In the genomic region with DNA sequence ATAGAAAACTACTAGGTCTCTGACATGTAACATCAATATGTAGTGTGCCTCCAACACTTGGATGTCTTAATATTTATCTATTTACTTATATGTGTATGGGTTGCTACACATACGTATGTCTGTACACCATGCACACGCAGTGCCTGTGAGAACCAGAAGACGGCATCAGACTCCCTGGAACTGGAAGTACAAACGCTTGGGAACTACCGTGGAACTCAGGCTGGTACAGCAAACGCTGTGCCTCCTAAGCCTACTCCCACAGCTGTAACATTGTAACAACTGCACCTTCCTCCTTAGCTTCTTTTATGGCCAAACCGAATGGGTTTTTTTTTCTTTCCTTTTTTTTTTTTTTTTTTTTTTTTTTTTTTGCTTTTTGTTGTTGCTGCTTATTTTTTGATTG, we compare ENCODE assay signal across 23 mouse cellular contexts. TPM values are rescaled to one million over a fixed set of nuclear protein-coding genes. Genes with fewer than 3 reads are reported as not detected.
A peak's percentile ranks its signal among the peaks of the same experiment; 100 is the strongest.
DNase-seq lines count a peak whose midpoint lies in the region; ATAC-seq and TF ChIP-seq lines count a peak whose summit lies in the region.
"Had no signal": no experiment of that assay in that cellular context is flagged by ENCODE, and none has a peak within 500 bp of the region (broad histone marks: within the 10 kb centered on the region; RNA-seq: fewer than 3 reads in every experiment).

No protein-coding gene starts in this region.

- no peaks in the 10 kb centered on the region for H3K36me3 ChIP-seq in heart, adult 2 months (ENCODE audit: control insufficient read depth, insufficient read depth, low read length)
- H3K36me3 ChIP-seq in midbrain, postnatal 0 days (ENCODE audit: insufficient read depth, low read length), result no peaks in the 10 kb centered on the region
- H3K36me3 ChIP-seq in midbrain, embryonic 13.5 days, result no peaks in the 10 kb centered on the region
- H3K36me3 ChIP-seq in kidney, adult 2 months (ENCODE audit: control insufficient read depth, insufficient read depth, low read length), result no peaks in the 10 kb centered on the region
- H3K36me3 ChIP-seq: embryonic facial prominence, embryonic 12.5 days; heart, embryonic 12.5 days; hindbrain, embryonic 15.5 days; intestine, embryonic 15.5 days; limb, embryonic 12.5 days; liver, embryonic 13.5 days; lung, embryonic 15.5 days; neural tube, embryonic 12.5 days had no signal

- H3K9me3 ChIP-seq in midbrain, postnatal 0 days (ENCODE audit: low read length), result no peaks in the 10 kb centered on the region
- no peaks in the 10 kb centered on the region for H3K9me3 ChIP-seq in midbrain, embryonic 13.5 days
- H3K9me3 ChIP-seq: embryonic facial prominence, embryonic 12.5 days; heart, embryonic 12.5 days; hindbrain, embryonic 15.5 days; intestine, embryonic 15.5 days; limb, embryonic 12.5 days; liver, embryonic 13.5 days; lung, embryonic 15.5 days; neural tube, embryonic 12.5 days had no signal

- TF ChIP-seq EP300 in heart, adult 2 months (IDR thresholded peaks at IDR 0.05; ENCODE audit: insufficient read depth, low read depth, low read length), result no peak

- H3K27ac ChIP-seq in heart, adult 2 months, result no peak overlapping the region
- H3K27ac ChIP-seq in midbrain, postnatal 0 days (ENCODE audit: low read depth, low read length), result no peak overlapping the region
- H3K27ac ChIP-seq in midbrain, embryonic 13.5 days, result no peak overlapping the region
- H3K27ac ChIP-seq in kidney, adult 2 months (ENCODE audit: insufficient read depth, low read depth, low read length), result no peak overlapping the region
- H3K27ac ChIP-seq: embryonic facial prominence, embryonic 12.5 days; hindbrain, embryonic 15.5 days; intestine, embryonic 15.5 days; limb, embryonic 12.5 days; liver, embryonic 13.5 days; lung, embryonic 15.5 days; neural tube, embryonic 12.5 days had no signal

- H3K79me2 ChIP-seq in heart, adult 2 months (replicated peaks; ENCODE audit: control insufficient read depth, insufficient read depth, low read length), result no peaks in the 10 kb centered on the region

- no peak for TF ChIP-seq POLR2A in heart, adult 2 months (IDR thresholded peaks at IDR 0.05; ENCODE audit: insufficient read depth, low read depth, low read length)
- no peak for TF ChIP-seq POLR2A in kidney, adult 2 months (IDR thresholded peaks at IDR 0.05; ENCODE audit: low read depth, low read length)

- H3K4me1 ChIP-seq in heart, adult 2 months (ENCODE audit: control insufficient read depth, insufficient read depth, low read length), result peaks cover 3% of the 10 kb centered on the region; the same call in 1 of the 2 replicates
- H3K4me1 ChIP-seq in midbrain, postnatal 0 days (ENCODE audit: insufficient read depth, low read length), result no peaks in the 10 kb centered on the region
- no peaks in the 10 kb centered on the region for H3K4me1 ChIP-seq in midbrain, embryonic 13.5 days (replicated peaks)
- H3K4me1 ChIP-seq in kidney, adult 2 months (ENCODE audit: control insufficient read depth, insufficient read depth, low read length), result no peaks in the 10 kb centered on the region
- H3K4me1 ChIP-seq: embryonic facial prominence, embryonic 12.5 days; hindbrain, embryonic 15.5 days; lung, embryonic 15.5 days; neural tube, embryonic 12.5 days had no signal

- intact Hi-C loops in heart, adult 2 months (cut with DNase I), result no loop called here

- 0 out of 2 replicates have a peak, but pooled peaks have one; percentile 10 for TF ChIP-seq CTCF in heart, adult 2 months (IDR thresholded peaks at IDR 0.05)
- peak; percentile 26 for TF ChIP-seq CTCF in midbrain, postnatal 0 days (IDR thresholded peaks at IDR 0.05)
- no peak; the same call in 1 of the 2 replicates for TF ChIP-seq CTCF in kidney, adult 2 months (conservative IDR thresholded peaks at IDR 0.05; ENCODE audit: insufficient read depth, insufficient read length, low read depth, low read length)

- no peak for DNase-seq in heart, adult 2 months
- DNase-seq in heart, postnatal 4 days, result no peak
- no peak for DNase-seq in midbrain, postnatal 0 days (ENCODE audit: low spot score)
- peak; percentile 55 for DNase-seq in brain, adult 2 months (ENCODE audit: low read depth, low spot score)
- no peak for DNase-seq in MN1 (ENCODE audit: low spot score)
- DNase-seq in kidney, adult 2 months, result no peak
- DNase-seq in adipocyte (ENCODE audit: low spot score), result no peak
- DNase-seq: cerebellum, adult 9-11 months; heart, postnatal 14 days; liver, embryonic 13.5 days; right cerebral cortex, postnatal 4 days; thymus, postnatal 4 days had no signal

- no peaks in the 10 kb centered on the region for H3K27me3 ChIP-seq in heart, adult 2 months (ENCODE audit: control insufficient read depth, insufficient read depth, low read length)
- no peaks in the 10 kb centered on the region for H3K27me3 ChIP-seq in midbrain, postnatal 0 days (ENCODE audit: insufficient read depth, low read length)
- no peaks in the 10 kb centered on the region for H3K27me3 ChIP-seq in midbrain, embryonic 13.5 days
- no peaks in the 10 kb centered on the region for H3K27me3 ChIP-seq in kidney, adult 2 months (replicated peaks; ENCODE audit: control insufficient read depth, insufficient read depth, low read length)
- H3K27me3 ChIP-seq: embryonic facial prominence, embryonic 12.5 days; heart, embryonic 12.5 days; hindbrain, embryonic 15.5 days; intestine, embryonic 15.5 days; limb, embryonic 12.5 days; liver, embryonic 13.5 days; lung, embryonic 15.5 days; neural tube, embryonic 12.5 days had no signal

- 84% methylated on average over 7 of the region's 7 CpGs for WGBS in heart, adult 2 months
- WGBS in midbrain, postnatal 0 days, result 85% methylated on average over 7 of the region's 7 CpGs
- 90% methylated on average over 7 of the region's 7 CpGs for WGBS in midbrain, embryonic 13.5 days
- 63% methylated on average over 7 of the region's 7 CpGs for WGBS in kidney, adult 2 months

- no peak overlapping the region for H3K4me2 ChIP-seq in midbrain, postnatal 0 days (ENCODE audit: low read depth, low read length, poor library complexity, severe bottlenecking)
- H3K4me2 ChIP-seq in midbrain, embryonic 13.5 days (replicated peaks), result no peak overlapping the region
- H3K4me2 ChIP-seq: embryonic facial prominence, embryonic 12.5 days; heart, embryonic 12.5 days; hindbrain, embryonic 15.5 days; intestine, embryonic 15.5 days; limb, embryonic 12.5 days; liver, embryonic 13.5 days; lung, embryonic 15.5 days; midbrain, embryonic 11.5 days; neural tube, embryonic 12.5 days had no signal

- ATAC-seq in midbrain, postnatal 0 days (ENCODE audit: low FRiP score), result no peak
- ATAC-seq in midbrain, embryonic 13.5 days, result no peak
- ATAC-seq: forebrain, embryonic 14.5 days; intestine, embryonic 15.5 days had no signal

- H3K9ac ChIP-seq in heart, adult 2 months (ENCODE audit: low read depth, low read length), result no peak overlapping the region
- no peak overlapping the region for H3K9ac ChIP-seq in midbrain, postnatal 0 days (replicated peaks; ENCODE audit: low read length, poor library complexity, severe bottlenecking)
- H3K9ac ChIP-seq in midbrain, embryonic 13.5 days (replicated peaks), result no peak overlapping the region
- H3K9ac ChIP-seq: embryonic facial prominence, embryonic 12.5 days; heart, embryonic 12.5 days; hindbrain, embryonic 15.5 days; intestine, embryonic 15.5 days; limb, embryonic 12.5 days; liver, embryonic 13.5 days; lung, embryonic 15.5 days; neural tube, embryonic 12.5 days had no signal

- H3K4me3 ChIP-seq in heart, adult 2 months, result no peak overlapping the region
- no peak overlapping the region for H3K4me3 ChIP-seq in midbrain, postnatal 0 days (ENCODE audit: low read depth, low read length)
- H3K4me3 ChIP-seq in midbrain, embryonic 13.5 days (replicated peaks), result no peak overlapping the region
- H3K4me3 ChIP-seq in kidney, adult 2 months (ENCODE audit: insufficient read depth, low read depth, low read length), result no peak overlapping the region
- H3K4me3 ChIP-seq: embryonic facial prominence, embryonic 12.5 days; erythroblast, embryonic 14.5 days; heart, embryonic 12.5 days; hindbrain, embryonic 15.5 days; intestine, embryonic 15.5 days; limb, embryonic 12.5 days; liver, embryonic 13.5 days; lung, embryonic 15.5 days; neural tube, embryonic 12.5 days had no signal

RNA-seq across cellular contexts. Expression of a gene that starts 10.4 kb away (rescaled TPM):
- 10 to 100 TPM in 1 of 2 experiments, 1 to 10 TPM in 1; 9.9 to 10.7 TPM for total RNA-seq in heart, adult 2 months (2021)
- 8.6 and 12.0 TPM in 2 replicates for polyA plus RNA-seq in heart, adult 2 months (2012; rRNA removed)
- 10 to 100 TPM; 21.5 to 24.9 TPM for total RNA-seq in heart, postnatal 4 days (2021)
- total RNA-seq in midbrain, postnatal 0 days (2014; rRNA removed), result 41.4 and 44.1 TPM in 2 replicates
- polyA plus RNA-seq in midbrain, postnatal 0 days (2015; fragmentation: Nextera tagmentation; extraction: Ambion mirVana), result 20.1 and 22.9 TPM in 2 replicates
- polyA plus RNA-seq in midbrain, embryonic 13.5 days (2015; fragmentation: Nextera tagmentation; extraction: Ambion mirVana), result 45.0 and 49.5 TPM in 2 replicates
- 13.0 and 14.1 TPM in 2 replicates for polyA plus RNA-seq in kidney, adult 2 months (2012; rRNA removed)

RNA-seq across cellular contexts. Expression of a gene that starts 56.6 kb away (rescaled TPM):
- total RNA-seq in heart, adult 2 months (2021), result 10 to 100 TPM; 27.0 to 27.6 TPM
- 13.5 and 25.7 TPM in 2 replicates for polyA plus RNA-seq in heart, adult 2 months (2012; rRNA removed)
- total RNA-seq in heart, postnatal 4 days (2021), result 10 to 100 TPM; 27.0 to 28.1 TPM
- 130 and 162 TPM in 2 replicates for total RNA-seq in midbrain, postnatal 0 days (2014; rRNA removed)
- 34.9 and 40.3 TPM in 2 replicates for polyA plus RNA-seq in midbrain, postnatal 0 days (2015; fragmentation: Nextera tagmentation; extraction: Ambion mirVana)
- polyA plus RNA-seq in midbrain, embryonic 13.5 days (2015; fragmentation: Nextera tagmentation; extraction: Ambion mirVana), result 32.8 and 34.2 TPM in 2 replicates
- polyA plus RNA-seq in kidney, adult 2 months (2012; rRNA removed), result 71.5 and 71.6 TPM in 2 replicates
